Mouse (Mus musculus): Measurements from ENCODE around the gene Bcl10.
A peak's percentile ranks its signal among the peaks of the same experiment; 100 is the strongest.
"Not testable (repeated sequence)": the region's sequence is repeated elsewhere in the genome, so short reads cannot be mapped to it uniquely, and the experiment has no call there.

The Bcl10 gene

DNA sequence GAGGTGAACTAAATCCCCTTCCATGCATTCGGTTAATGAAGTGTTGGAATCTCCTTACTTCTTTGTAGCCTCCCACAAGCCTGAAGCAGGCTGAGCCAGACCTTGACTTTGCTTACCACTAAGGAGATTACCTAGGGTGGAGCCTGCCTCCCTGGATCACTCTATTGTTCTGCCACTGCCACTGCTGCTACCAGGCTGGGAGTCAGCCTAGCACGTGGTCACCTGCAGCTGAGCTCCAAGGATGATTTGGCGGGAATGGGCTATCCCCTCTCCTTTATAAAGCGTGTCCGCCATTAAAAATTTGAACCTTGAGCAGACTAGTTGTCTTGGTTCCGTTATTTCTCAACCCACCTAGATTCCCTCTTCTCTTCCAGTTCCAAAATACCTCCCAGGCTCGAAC, 8.7 kb upstream of the Bcl10 start:
- not testable (repeated sequence) for DNase-seq

DNA sequence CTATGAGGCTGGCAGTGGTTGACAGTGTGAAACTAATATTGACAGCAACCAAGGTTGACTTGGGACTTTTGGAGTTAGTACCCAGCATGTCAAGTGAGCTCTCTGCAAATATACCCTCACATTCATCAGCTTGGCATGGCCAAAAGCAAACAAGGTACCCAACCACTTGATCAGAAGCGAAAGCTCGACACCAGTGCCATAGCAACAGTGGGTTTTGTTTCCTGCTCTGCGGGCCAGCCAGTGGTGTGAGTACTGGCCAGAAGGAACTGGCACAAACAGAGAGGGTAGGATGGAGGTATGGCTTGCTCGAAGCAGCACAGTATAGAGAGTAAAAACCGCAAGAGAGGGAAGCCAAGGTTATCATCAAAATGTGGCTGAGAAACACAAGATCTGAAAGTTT, 6.2 kb upstream of the Bcl10 start:
- DNase-seq = no peak

DNA sequence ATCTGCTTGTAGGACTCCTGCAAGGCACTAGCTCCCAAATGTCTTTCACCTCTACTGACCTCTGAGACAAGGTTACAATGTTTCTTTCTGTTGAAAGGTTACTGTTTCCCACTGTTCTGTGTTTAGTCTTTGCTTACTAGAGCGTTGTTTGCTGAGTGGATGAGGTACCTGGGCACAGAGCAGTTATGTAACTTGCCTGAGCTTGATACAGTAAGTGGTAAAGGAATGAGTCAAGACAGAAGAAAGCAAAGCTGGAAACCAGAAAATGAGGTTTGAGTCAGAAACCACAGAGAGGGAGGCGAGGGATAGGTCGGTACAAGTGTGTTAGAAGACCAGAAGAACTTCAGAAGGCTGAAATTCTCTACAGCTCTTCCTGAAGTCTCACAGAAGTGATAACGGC, 5.8 kb upstream of the Bcl10 start:
- no peak for DNase-seq

DNA sequence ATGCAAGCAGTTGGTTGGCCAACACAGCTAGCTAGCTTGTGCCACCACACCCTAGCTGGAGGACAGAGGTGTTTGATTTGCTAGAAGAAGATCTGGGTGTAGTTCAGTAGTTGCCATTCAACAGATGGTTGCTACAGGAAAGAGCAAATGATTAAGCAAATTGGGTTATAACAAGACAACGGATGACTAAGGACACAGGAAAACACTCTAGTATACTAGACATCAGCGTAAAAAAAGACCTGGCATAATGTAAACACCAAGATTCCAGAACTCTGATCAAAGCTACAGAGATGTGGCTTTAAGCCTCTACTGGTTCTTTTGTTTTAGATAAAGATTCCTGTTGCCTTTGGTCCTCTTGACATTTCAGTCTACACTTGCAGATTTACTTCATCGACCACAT, 367 bp downstream of the Bcl10 start:
- DNase-seq = no peak

DNA sequence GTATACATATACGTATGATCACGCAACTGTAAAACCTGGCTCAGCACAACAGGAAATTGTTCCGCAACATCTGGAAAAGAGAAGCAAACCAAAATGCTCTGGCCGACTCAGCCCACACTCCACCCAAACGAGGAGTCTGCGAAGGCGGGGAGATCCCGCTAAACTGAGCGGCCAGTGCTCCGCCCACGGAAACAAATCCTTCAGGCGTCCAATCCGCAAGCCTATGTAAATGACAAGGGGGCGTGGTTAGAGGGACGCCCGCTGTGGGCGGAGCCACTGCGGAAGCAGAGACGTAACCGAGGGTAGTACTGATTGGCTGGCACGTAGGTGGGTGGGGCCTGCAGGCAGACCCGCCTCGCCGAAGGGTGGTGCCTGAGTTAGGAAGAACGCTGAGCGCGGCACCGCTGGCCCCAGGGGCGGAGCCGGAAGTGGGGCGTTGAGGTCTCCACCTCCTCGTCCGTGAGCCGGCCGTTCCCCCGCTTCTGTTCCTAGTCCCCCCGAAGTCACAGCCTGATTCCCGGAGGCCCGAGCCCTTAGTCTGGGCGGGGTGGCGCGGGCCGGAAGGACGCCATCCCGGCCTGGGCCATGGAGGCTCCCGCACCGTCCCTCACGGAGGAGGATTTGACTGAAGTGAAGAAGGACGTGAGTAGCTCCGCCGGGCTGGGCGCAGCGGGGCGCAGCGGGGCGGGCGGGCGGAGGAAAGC, 1.4 kb downstream of the Bcl10 start:
- peak; percentile 99 to 100 for DNase-seq

DNA sequence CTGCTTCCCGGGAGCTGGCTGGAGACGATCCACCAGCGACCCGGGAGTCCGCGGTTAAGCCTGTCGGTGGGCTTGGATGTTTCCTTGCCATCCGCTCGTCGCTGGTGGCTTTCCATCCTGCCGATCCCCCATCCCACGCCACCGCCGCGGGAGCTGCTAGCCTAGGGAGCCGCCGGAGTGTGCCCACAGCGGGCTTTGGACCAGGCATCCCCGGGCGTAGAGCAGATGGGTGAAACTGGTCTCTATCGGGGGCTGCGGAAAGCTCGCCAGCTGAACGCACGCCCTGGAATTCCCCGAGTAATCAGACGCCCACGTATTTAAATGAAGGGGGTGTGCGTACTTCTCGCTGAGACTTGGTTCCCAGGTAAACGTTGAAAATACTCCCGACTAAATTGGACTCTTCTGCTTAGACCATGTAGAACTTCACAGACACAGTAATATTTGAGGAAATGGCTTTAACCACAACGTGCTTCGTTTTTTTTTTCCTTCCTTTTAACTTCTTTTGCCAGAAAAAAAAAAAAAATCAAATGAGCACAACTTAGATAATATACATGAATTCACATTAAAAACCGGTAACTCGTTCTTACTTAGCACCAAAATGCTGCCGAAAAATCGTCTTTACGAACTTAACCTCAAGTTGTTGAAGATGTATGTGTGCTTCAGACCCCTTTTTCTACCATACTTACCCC, 2.2 kb downstream of the Bcl10 start:
- peak; percentile 37 to 69 for DNase-seq

DNA sequence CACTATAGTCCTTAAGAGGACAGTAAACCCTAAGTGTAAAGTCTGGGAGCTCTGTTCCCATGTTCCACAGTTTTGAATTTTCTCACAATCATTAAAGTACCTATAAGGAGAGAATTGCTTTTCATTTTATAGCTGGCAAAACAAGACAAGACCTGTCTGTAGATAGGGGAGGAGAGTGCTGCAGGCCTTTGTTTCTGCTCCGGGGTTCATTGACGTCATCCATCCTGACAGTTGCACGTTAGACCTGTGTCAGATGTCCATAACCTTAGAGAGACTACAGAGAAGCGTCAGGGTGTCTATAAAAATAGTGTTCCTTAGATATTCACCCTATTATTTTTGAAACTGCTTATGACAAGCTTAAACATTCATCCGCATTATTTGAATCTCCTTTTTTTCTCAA, 2.9 kb downstream of the Bcl10 start:
- no peak for DNase-seq

DNA sequence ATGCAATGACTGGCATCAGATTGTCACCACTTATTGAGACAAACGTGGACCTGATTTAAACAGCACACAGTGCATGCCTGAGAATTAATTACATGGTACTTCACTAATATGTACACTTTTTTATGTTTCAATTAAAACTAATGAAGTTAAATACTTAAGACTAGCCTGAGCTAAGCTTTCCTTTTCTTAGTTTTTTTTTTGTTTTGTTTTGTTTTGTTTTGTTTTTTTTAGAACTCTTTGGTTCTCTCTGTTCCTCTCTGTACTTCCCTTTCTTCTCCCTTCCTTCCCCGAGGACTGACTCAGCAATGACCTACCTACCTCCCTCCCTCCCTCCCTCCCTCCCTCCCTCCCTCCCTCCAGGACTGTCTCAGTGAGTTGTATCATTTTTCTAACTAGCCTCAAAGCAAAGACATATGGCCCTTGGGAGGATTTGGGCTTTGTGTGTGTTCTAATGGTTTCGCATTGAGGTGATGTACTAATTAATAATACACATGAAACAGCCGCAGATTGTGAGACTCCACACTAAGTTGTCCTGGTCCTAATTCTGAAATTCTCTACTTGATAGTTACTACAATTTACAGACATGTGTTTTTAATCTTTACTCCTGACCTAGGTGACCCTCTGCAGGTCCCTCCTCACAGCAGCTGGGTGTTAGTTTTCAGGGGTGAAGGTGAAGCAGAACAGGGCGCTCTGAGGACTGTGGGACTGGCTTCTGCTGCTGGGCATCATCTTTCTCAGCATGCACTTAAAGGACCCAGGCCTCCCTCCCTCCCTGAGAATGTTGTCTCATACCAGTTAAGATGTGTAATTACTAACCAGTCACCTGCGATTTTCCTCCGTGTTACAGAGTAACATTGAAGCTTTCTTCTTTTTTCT, 7.2 kb downstream of the Bcl10 start:
- no peak for DNase-seq

DNA sequence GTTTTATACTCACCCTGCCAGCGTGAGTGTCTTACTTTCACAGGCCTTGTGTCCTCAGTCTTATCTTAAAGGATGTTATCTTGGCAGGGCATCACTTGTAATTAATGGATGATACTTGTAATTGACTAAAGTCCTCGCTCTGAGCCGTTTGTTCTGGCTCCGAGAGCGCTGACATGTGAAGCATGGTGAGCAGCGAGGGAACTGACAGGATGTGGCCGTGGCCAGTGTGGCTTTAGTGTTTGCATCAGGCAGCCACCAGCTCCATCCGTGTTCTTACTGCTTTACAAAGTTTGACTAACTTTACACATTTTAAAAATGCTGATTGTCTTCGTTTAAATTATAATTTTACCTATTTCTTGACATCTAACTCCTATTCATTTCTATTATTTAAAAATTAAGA, 11.2 kb downstream of the Bcl10 start:
- no peak for DNase-seq

DNA sequence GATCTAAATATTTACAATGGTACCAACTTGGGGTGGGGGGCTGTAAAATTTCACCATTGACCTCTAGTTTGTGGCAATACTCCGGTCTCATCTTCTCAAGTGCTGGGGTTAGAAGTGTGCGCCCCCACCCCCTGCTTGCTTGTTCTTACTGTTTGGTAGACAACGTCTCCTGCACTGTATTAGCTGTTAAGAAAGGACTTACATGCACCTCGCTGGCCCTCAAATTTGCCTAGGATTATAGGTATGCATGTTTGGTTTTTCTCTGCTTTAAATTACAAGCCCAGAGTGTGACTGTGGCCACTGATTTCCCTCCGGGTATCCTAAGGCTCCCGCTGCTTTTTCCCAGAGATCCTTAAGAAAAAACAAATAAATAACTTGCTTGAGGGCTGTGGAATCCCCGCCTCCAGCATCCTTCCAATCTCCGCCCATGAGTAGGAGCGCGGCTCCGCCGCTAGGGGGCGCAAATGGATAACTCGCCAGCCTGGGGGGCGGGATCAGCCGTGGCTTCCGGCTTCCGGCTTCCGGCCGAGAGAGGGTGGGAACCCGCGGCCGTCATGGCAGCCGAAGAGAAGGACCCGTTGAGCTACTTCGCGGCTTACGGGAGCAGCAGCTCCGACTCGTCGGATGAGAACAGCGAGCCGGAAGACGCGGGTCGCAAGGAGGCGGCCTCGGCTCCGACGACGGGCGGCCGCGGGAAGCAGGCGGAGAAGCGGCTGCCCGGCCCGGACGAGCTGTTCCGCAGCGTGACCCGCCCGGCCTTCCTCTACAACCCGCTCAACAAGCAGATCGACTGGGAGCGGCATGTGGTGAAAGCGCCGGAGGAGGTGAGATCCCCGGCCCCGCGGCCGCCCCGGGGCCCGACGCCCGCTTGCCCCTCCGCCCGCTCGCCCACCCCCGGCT, 15.2 kb downstream of the Bcl10 start, which contains the start of gene 2410004B18Rik:
Gene 2410004B18Rik, plus strand, starts transcription at position 510 of the 900 bp plus-strand sequence.
- peak; percentile 93 for DNase-seq

DNA sequence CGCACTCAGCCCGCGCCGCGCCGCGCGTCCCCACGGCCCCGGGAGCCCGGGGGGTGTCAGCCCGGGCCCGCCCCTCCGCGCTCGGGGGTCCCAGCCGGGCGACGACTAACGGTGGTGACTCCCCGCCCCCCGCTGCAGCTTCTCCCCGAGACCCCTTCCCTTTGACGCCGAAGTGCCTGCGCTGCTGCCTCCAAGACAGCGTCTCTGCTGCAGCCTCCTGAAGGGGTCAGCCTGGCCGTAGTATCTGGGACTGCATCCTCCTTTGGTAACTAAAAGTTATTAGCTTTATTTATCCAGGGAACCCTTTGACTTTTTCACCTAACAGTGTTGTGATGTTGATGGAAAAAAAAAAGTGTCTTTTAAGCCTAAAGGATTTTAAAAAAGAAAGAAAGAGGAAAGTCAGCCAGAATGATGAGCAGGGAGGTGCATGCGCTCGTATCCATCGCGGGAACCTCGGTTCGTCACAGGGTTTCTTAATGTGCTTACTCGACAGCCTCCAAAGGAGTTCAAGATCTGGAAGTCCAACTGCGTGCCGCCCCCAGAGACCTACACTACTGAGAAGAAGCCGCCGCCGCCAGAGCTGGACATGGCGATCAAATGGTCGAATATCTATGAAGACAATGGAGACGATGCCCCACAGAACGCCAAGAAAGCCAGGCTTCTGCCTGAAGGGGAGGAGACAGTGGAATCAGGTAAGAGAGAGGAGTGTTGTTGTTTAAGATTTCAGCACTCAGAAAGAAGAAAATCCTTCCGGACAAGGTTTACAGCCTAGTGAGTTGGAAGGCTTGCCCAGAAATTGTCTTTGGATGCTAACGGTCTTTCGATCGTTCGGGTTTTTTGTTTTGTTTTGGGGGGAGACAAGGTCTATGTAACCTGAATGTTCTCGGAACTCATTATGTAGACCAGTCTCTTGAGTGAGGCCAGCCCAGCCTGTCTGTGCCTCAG, 16.1 kb downstream of the Bcl10 start:
- peak in 1 of 2 experiments; percentile 13 for DNase-seq

DNA sequence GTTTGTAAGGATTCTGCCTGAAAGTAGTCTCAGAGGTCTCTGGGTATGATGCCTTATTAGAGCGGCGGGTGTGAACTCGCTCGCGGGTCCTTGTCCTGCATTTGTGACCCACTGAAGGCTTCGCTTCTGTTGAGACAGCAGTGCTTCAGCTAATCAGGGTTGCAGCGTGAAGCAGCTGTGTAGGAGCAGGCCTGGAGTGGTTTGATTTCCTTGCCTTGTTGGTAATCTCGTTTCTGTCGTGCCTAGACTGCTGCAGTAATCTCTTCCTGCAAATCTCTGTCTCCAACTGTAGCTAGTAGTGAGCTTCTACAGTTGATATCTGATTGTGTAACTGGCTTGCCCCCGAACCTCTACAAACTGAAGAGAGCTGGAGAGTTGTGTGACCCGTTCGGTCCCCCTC, 16.8 kb downstream of the Bcl10 start:
- no peak for DNase-seq

DNA sequence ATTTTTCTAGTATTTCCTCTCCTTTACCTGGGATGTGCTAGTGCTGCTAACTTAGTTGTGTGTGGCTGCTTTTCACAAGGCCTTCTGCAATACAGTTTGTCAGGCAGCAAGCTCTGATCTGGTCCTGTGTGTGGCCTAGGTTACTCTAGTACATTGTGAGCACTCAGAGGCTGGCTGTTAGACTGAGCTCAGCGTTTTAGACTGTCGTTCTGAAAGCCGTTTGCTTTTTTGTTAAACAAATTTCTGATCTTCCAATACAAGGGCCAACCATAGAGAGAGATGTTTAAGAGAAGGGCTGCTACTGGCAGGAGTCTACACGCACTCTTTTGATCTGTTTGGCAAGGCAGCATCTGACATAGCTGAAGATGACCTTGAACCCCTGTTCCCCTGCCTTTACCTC, 17.4 kb downstream of the Bcl10 start:
- no peak for DNase-seq

DNA sequence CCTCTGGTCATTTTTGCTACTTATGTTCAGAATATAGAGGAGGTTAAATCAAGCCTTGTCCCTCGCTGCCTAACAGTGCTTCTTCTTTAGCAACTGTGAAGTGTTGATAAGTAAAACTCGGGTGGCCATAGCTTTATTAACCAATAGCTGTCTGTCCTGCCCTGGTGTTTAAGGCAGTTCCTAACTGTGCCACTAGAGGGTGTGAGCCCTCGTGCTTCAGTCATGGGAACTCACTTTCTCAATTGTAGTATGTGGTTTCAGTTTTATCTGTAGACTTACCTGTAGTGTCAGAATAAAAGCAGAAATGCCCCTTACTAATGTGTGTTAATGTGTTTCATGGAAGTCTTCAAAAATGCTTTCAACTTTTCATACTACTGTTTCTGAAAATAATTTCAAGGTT, 19.4 kb downstream of the Bcl10 start:
- peak; percentile 73 to 85 for DNase-seq

DNA sequence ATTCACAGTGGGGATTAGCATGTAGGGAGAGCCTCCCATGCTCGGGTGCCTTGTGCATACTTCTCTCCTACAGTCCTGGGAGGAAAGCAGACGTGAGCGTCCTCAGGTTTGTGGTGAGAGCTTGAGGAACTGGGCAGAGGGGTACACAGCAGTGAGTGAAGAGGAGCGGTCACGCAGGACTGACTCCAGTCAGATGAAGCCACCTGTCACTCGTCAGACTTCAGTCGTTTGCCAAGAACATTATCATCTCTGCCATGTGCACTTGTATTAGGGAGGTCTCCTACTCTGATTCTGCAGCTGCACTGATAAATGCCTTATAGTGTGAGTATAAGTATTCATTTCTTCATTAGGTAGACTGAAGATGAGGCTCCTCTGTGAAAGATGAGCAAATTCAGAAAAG, 21.7 kb downstream of the Bcl10 start:
- no peak for DNase-seq

DNA sequence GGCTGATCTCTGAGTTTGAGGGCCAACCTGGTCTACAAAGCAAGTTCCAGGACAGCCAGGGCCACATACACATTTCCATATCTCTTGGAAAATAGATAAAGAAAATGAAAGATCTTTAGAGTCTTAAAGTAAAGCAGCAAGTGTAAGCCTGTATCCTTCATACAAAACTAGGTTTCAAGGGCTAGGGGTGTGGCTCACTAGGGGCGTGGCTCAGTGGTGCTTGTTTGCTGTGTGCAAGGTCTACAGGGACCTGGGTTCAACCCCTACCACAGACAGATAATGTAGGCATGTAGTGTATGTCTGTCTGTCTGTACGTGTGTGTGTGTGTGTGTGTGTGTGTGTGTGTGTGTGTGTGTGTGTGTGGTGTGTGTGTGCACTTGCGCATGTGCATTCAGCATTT, 23.3 kb downstream of the Bcl10 start:
- DNase-seq = no peak

DNA sequence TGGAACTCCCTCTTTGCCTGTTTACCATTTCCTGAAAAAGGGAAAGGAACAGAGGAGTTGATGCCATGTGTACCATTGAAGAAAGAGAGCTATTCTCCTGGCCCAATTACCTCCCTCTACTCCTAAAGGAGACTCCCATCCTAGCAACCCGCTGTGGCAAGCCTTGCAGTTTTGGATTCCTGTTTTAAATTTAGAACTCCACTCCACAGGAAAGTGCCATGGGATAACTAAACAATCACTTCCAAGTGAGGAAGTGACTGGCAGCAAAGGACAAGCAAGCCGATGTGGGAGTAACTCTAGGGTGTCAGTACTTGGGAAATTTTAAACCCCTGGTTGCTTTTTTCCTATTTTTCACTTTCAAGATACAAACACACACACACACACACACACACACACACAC, 24.1 kb downstream of the Bcl10 start:
- DNase-seq = no peak

DNA sequence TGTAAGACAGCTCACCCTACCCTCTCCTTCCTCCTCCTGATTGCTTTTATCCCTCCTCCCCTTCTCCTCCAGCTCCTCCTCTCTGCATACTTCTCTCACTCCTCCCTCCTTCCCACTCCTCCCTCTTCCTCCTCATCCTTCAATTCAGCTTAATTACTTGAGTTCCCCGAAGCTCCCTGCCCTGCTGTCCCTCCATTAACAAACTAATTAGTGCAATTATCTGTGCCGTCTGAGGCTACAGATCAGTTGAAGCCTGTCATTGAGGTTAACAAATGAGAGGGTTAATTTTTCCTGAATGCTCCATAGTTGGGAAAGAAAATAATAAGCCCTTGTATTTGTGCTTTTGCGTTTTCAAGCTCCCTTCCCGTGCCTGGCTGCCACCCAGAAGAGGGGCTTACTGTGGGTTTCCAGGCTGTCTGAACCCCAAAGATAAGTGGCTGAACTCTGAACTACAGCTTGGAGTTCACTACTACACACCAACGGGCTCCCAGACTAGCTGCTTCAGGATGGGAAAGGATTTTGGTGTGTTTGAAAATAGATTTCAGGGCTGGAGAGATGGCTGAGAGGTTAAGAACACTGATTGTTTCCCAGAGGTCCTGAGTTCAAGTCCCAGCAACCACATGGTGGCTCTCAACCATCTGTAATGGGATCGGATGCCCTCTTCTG, 25.1 kb downstream of the Bcl10 start:
- no peak for DNase-seq

DNA sequence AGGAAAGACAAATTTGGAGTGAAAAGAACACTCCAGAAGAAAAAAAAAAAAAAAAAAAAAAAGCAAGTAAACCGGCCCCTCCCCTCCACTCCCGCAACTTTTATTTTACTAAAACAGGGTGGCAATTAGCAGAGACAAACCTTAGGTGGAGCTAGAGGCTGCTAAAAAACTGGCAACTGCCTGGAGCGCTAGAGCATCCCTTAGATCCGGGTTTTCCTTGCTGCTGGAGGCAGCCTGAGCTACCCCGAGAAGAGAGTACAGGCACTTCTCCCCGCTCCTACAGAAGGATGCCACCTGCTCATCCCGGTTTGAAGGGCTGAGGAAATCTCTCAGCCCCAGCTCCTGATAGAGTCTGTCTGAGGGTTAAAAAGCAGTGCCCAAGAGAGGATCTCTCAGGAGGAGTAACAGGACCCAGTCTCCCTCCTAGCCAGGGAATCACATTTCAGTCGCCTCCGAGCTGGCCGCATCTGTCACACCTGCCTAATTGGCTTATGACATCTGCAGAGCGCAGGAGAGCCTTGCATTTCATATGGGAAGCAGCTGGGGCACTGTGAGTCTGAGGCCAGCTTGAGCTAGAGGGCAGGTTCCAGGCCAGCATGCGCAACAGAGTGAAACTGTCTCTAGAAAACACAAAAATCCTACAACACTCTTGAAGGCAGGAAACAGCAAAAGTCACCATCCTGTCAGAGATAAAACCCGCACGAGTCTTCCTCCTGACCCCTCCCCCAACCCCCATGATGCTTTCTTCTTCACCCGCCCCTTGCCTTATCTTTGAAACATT, 27.6 kb downstream of the Bcl10 start:
- DNase-seq = peak; percentile 55 to 70

DNA sequence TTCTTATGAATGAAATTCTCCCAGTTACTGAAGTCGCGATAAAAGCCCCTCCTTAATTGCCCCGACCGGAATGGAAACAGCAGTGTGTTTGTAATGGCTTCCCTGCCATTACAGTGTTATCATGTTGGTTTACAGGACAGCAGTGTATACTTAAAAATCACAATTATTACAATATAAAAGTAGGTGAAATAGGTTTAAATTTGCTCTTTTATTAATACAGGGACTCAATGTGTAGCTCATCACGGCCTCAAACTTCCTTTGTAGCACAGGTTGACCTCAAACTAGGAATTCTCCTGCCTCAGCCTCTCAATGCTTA, 28.2 kb downstream of the Bcl10 start:
- no peak for DNase-seq
